Mouse (Mus musculus) frontal cortex, adult 2 months (tissue): Measurements from ENCODE around the gene Fmr1nb. TPM values are rescaled to one million over a fixed set of nuclear protein-coding genes. Genes with fewer than 3 reads are reported as not detected.
"Not testable (repeated sequence)": the region's sequence is repeated elsewhere in the genome, so short reads cannot be mapped to it uniquely, and the experiment has no call there.

Source experiments
- DNase-seq, 2 experiments: peaks; one replicate each; pipeline ENCODE4 v3.0.0; 2022; ENCODE audit warnings: low spot score in 1 of 2; ENCODE audit errors: extremely low spot score in 1 of 2
- polyA plus RNA-seq: library from polyadenylated mRNA; depleted of rRNA; stranded (reverse); fragments of >200 nt; gene quantifications from 2 replicates; pipeline ENCODE4 v1.2.3, GENCODE M21; 2012; rRNA removed

Gene Fmr1nb
- 0.12 and 0.15 TPM in 2 replicates for polyA plus RNA-seq

DNA sequence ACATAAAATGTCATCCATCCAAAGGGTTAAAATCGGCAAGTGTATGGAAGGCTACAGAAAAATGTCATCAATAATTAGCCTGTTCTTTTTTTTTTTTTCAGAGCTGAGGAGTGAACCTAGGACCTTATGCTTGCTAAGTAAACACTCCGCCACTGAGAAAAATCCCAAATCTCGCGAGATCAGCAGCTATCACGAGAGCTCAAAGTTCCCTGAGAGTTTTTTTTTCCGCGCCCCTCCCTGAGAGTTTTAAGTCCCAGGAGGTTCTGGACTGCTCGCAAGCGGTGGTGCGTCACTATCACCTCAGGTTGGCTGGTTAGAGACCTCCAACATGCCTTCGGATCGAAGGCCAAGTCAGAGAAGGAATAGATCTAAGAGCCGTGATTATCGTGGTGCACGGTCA, at the start of gene Fmr1nb:
Fmr1nb (plus strand) TSS at position 234 of the 400 bp plus-strand sequence.
- DNase-seq: no peak

DNA sequence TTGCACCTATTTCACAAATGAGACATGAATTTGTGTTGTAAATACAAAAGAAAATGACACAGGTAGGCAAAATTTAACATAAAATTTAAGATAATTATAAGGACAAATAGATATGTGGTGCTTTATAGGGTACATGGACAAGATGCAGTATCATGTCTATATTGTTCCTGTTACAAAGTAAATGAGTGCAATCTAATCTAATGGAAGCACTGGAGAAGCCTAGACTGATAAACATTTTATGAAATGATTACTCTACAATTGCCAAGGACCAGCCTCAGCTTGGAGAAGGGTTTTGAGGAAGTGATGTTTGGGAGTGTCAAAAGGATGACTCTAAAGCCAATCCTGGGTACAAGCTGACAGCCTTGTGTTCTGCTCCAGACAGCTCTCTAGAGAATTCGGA, 24.7 kb upstream of the Fmr1nb start:
- no peak for DNase-seq

- DNase-seq: no peak
Measured at GRCm38 (mm10) chrX:68740088-68740487, 21.6 kb upstream of the Fmr1nb start.

GRCm38 (mm10) chrX:68820449-68820848, 58.8 kb downstream of the Fmr1nb start:
- not testable (repeated sequence) for DNase-seq

DNA sequence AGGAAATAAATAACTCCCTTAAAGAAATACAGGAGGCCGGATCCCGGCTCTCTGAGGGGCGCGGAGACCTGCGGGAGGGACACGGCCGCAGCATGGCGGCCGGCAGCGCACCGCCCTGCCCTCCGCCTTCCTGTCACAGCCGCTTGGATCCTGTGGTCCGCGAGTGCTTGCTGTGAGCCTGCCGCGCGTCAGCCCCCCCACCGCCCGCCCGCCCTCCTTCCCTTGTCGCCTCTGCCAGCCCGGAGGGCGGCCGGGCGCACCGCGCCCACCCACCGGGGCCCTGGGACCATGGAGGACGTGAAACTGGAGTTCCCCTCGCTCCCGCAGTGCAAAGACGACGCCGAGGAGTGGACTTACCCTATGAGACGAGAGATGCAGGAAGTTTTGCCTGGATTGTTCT, 59.4 kb downstream of the Fmr1nb start, which contains the start of gene Gm14698:
Gm14698 (plus strand) TSS at position 35 of the 400 bp plus-strand sequence.
- DNase-seq: not testable (repeated sequence)

DNA sequence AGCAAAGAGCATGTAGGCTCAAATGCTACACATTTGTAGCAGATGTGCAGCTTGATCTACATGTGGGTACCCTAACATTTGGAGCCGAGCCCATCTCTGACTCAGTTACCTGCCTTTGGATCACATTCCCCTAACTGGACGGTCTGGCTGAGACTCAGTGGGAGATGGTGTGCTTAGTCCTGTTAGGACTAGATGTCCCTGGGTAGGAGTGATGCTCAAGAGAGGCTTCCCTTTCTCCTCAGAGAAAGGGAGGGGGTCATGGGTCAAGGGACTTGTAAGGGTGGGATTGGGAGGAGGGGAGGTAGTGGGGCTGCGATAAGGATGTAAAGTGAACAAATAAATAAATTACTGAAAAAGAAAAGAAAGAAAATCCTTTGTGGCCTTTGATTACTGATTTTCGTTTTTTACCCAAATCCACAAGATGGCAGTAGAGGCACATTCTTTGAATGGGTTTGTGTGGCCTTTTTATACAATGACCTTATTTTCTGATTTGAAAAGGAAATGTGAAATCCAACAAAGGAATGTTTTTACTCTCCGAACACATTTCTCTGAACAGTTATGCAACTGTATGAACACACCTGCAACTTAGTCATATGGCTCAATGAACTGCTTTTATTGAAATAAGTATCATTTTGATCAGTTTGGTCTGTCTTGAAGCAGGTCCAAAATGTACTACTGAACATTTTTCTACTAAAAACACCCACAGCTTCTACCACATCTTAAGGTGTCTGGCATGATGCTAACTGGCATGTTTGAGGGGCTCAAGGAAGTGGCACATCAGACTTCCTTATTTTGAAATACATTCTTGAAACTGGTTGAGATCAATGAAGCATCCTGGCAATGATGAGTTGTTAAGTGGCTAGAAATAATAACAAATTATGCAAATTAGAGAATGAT, 78.2 kb downstream of the Fmr1nb start:
- DNase-seq: peak in 1 of 2 experiments; percentile 39

Other genes starting within 250 kb of the Fmr1nb start
- gene Fmr1, start 83.3 kb upstream of the Fmr1nb start, polyA plus RNA-seq: 49.8 and 56.4 TPM in 2 replicates
- 0.38 and 0.90 TPM in 2 replicates for gene Gm14698, start 59.3 kb downstream of the Fmr1nb start, polyA plus RNA-seq
- gene Gm6812, start 131.2 kb downstream of the Fmr1nb start, polyA plus RNA-seq: not detected in 2 replicates